Mouse (Mus musculus) adrenal gland, adult 2 months (tissue): Measurements from ENCODE around the gene 1700069L16Rik. TPM values are rescaled to one million over a fixed set of nuclear protein-coding genes. Genes with fewer than 3 reads are reported as not detected.

Source experiments
- DNase-seq: peaks from one replicate; pipeline ENCODE4 v3.0.0; 2021
- polyA plus RNA-seq: library from polyadenylated mRNA; depleted of rRNA; stranded (reverse); fragments of >200 nt; gene quantifications from 2 replicates; pipeline ENCODE4 v1.2.3, GENCODE M21; 2012; rRNA removed
- total RNA-seq, 2 experiments: library from RNA; stranded (reverse); gene quantifications; 2 replicates each; pipeline ENCODE4 v1.2.3; 2021

The 1700069L16Rik gene
- total and polyA plus RNA-seq, 3 experiments = not detected

- DNase-seq = no peak
These were observed 80.1 kb downstream of the 1700069L16Rik start for GRCm38 (mm10) chr5:113644520-113644919.

- no peak for DNase-seq
These were observed 81.3 kb downstream of the 1700069L16Rik start for GRCm38 (mm10) chr5:113643107-113643848.

Other genes starting within 250 kb of the 1700069L16Rik start
- gene Wscd2, start 234.4 kb downstream of the 1700069L16Rik start, total RNA-seq = 1 to 10 TPM; 3.7 to 5.5 TPM
- gene Wscd2, start 234.4 kb downstream of the 1700069L16Rik start, polyA plus RNA-seq = 5.6 and 5.9 TPM in 2 replicates
- 10 to 100 TPM; 25.3 to 25.7 TPM for gene Cmklr1, start 74.3 kb downstream of the 1700069L16Rik start, total RNA-seq
- gene Cmklr1, start 74.3 kb downstream of the 1700069L16Rik start, polyA plus RNA-seq = 61.3 and 75.6 TPM in 2 replicates
- gene Ficd, start 11.0 kb upstream of the 1700069L16Rik start, total RNA-seq = 10 to 100 TPM; 10.5 to 19.5 TPM
- 11.8 and 12.3 TPM in 2 replicates for gene Ficd, start 11.0 kb upstream of the 1700069L16Rik start, polyA plus RNA-seq
- 10 to 100 TPM; 26.3 to 29.8 TPM for gene Sart3, start 47.7 kb upstream of the 1700069L16Rik start, total RNA-seq
- 12.7 and 16.2 TPM in 2 replicates for gene Sart3, start 47.7 kb upstream of the 1700069L16Rik start, polyA plus RNA-seq
- gene Iscu, start 48.0 kb upstream of the 1700069L16Rik start, total RNA-seq = 100 to 1,000 TPM; 657 to 936 TPM
- 305 and 399 TPM in 2 replicates for gene Iscu, start 48.0 kb upstream of the 1700069L16Rik start, polyA plus RNA-seq
- gene Tmem119, start 75.7 kb upstream of the 1700069L16Rik start, total RNA-seq = 10 to 100 TPM; 10.1 to 19.8 TPM
- gene Tmem119, start 75.7 kb upstream of the 1700069L16Rik start, polyA plus RNA-seq = 20.1 and 21.1 TPM in 2 replicates
- 1 to 10 TPM; 5.1 to 6.5 TPM for gene Selplg, start 107.9 kb upstream of the 1700069L16Rik start, total RNA-seq
- 16.3 and 18.0 TPM in 2 replicates for gene Selplg, start 107.9 kb upstream of the 1700069L16Rik start, polyA plus RNA-seq
- 10 to 100 TPM; 43.3 to 75.5 TPM for gene Coro1c, start 184.0 kb upstream of the 1700069L16Rik start, total RNA-seq
- gene Coro1c, start 184.0 kb upstream of the 1700069L16Rik start, polyA plus RNA-seq = 29.1 and 31.3 TPM in 2 replicates